Mouse (Mus musculus) limb, embryonic 10.5 days (tissue): ENCODE data around the gene Slc25a39. TPM values are rescaled to one million over a fixed set of nuclear protein-coding genes. Genes with fewer than 3 reads are reported as not detected.

ENCODE experiments used
- DNase-seq: peaks from one replicate; pipeline ENCODE4 v3.0.0-alpha.2; 2017; ENCODE audit warnings: low spot score
- H3K27ac ChIP-seq: fragments of 300-500 bp; sonication (generic); 2 replicates; pipeline ENCODE4 v1.5.1; 2016; ENCODE audit warnings: mild to moderate bottlenecking
- H3K27me3 ChIP-seq: fragments of 300-500 bp; sonication (generic); 2 replicates; pipeline ENCODE4 v1.6.1; 2016; ENCODE audit warnings: low read depth, mild to moderate bottlenecking; ENCODE audit not compliant: poor library complexity, severe bottlenecking
- H3K36me3 ChIP-seq: fragments of 300-500 bp; sonication (generic); 2 replicates; pipeline ENCODE4 v1.6.1; 2016; ENCODE audit warnings: mild to moderate bottlenecking, moderate library complexity
- H3K4me1 ChIP-seq: fragments of 300-500 bp; sonication (generic); 2 replicates; pipeline ENCODE4 v1.6.1; 2016
- H3K4me3 ChIP-seq: fragments of 300-500 bp; sonication (generic); 2 replicates; pipeline ENCODE4 v1.5.1; 2016; ENCODE audit warnings: mild to moderate bottlenecking, moderate library complexity
- H3K9me3 ChIP-seq: fragments of 300-500 bp; sonication (generic); replicated peaks from 2 replicates; pipeline ENCODE4 v1.6.1; 2016; ENCODE audit warnings: mild to moderate bottlenecking
- WGBS: fragments of 180-500 bp; shearing (Covaris S2); methylation state at CpG from one replicate; pipeline ENCODE4 v1.1.7; 2016; 5-methylcytosine and 5-hydroxymethylcytosine counted together
- polyA plus RNA-seq: library from polyadenylated mRNA; unstranded; fragments of >200 nt; fragmentation: Nextera tagmentation; extraction: Ambion mirVana; gene quantifications from 2 replicates; pipeline ENCODE4 v1.2.1, GENCODE M21; 2016

Slc25a39 gene
- polyA plus RNA-seq = 209 and 242 TPM in 2 replicates

GRCm38 (mm10) chr11:102407834-102408215 is at the start of gene Slc25a39:
Gene Slc25a39, minus strand, starts transcription at chr11:102407946.
- Histone ChIP-seq H3K9me3 (no peaks in the 10 kb centered on the region), H3K36me3 (peaks cover 31% of the 10 kb centered on the region), H3K27me3 (no peaks in the 10 kb centered on the region), H3K27ac (peak within 1 kb of the TSS; percentile 92), H3K4me3 (peak within 1 kb of the TSS; percentile 87), H3K4me1 (peaks cover 52% of the 10 kb centered on the region)
- no peak for DNase-seq
- 1% methylated on average over 19 of the region's 19 CpGs for WGBS

GRCm38 (mm10) chr11:102455740-102456396 is 48.1 kb upstream of the Slc25a39 start:
- Histone ChIP-seq H3K36me3 (no peaks in the 10 kb centered on the region), H3K4me1 (peaks cover 30% of the 10 kb centered on the region), H3K27ac (peak overlapping the region; percentile 66; the same call in 1 of the 2 replicates), H3K9me3 (no peaks in the 10 kb centered on the region), H3K27me3 (peaks cover 84% of the 10 kb centered on the region), H3K4me3 (peak overlapping the region; percentile 65)
- peak; percentile 93 for DNase-seq
- WGBS = 1% methylated on average over 40 of the region's 40 CpGs

GRCm38 (mm10) chr11:102453131-102453530 is 45.4 kb upstream of the Slc25a39 start:
- Histone ChIP-seq H3K27ac (no peak overlapping the region), H3K36me3 (no peaks in the 10 kb centered on the region), H3K4me3 (no peak overlapping the region), H3K9me3 (no peaks in the 10 kb centered on the region), H3K4me1 (peaks cover 34% of the 10 kb centered on the region), H3K27me3 (peaks cover 95% of the 10 kb centered on the region)
- no peak for DNase-seq
- WGBS = 18% methylated on average over 10 of the region's 10 CpGs

- peaks cover 45% of the 10 kb centered on the region for H3K4me1 ChIP-seq
- 55% methylated on average over 17 of the region's 17 CpGs for WGBS
- H3K27me3 ChIP-seq = peaks cover 72% of the 10 kb centered on the region
- no peak overlapping the region for H3K4me3 ChIP-seq
- DNase-seq = no peak
- H3K27ac ChIP-seq = no peak overlapping the region
- H3K36me3 ChIP-seq = no peaks in the 10 kb centered on the region
- no peaks in the 10 kb centered on the region for H3K9me3 ChIP-seq
Measured at GRCm38 (mm10) chr11:102449043-102450008, 41.6 kb upstream of the Slc25a39 start.

- WGBS = 15% methylated on average over 8 of the region's 8 CpGs
- H3K36me3 ChIP-seq = peaks cover 9% of the 10 kb centered on the region
- H3K27me3 ChIP-seq = peaks cover 67% of the 10 kb centered on the region
- no peaks in the 10 kb centered on the region for H3K9me3 ChIP-seq
- H3K27ac ChIP-seq = no peak overlapping the region
- peak overlapping the region; percentile 92; the same call in 1 of the 2 replicates for H3K4me3 ChIP-seq
- peaks cover 48% of the 10 kb centered on the region for H3K4me1 ChIP-seq
- DNase-seq = no peak
Measured at GRCm38 (mm10) chr11:102448327-102448726, 40.6 kb upstream of the Slc25a39 start.

GRCm38 (mm10) chr11:102447497-102447896 is 39.8 kb upstream of the Slc25a39 start, which contains the start of gene Fam171a2:
Gene Fam171a2, minus strand, starts transcription at chr11:102447682.
- Histone ChIP-seq H3K4me1 (peaks cover 45% of the 10 kb centered on the region), H3K27me3 (peaks cover 58% of the 10 kb centered on the region)

GRCm38 (mm10) chr11:102446581-102447461 is 39.1 kb upstream of the Slc25a39 start:
- WGBS = under 1% methylated on average over 44 of the region's 49 CpGs
- H3K4me3 ChIP-seq = peak overlapping the region; percentile 92
- no peaks in the 10 kb centered on the region for H3K9me3 ChIP-seq
- peak overlapping the region; percentile 97 for H3K27ac ChIP-seq
- H3K4me1 ChIP-seq = peaks cover 45% of the 10 kb centered on the region
- DNase-seq = peak; percentile 76
- H3K27me3 ChIP-seq = peaks cover 52% of the 10 kb centered on the region
- peaks cover 24% of the 10 kb centered on the region for H3K36me3 ChIP-seq

More at GRCm38 (mm10) chr11:102447497-102447896, 39.8 kb upstream of the Slc25a39 start, which contains the start of gene Fam171a2:
- Histone ChIP-seq H3K9me3 (no peaks in the 10 kb centered on the region), H3K27ac (peak within 1 kb of the TSS; percentile 97), H3K4me3 (peak within 1 kb of the TSS; percentile 92), H3K36me3 (peaks cover 17% of the 10 kb centered on the region)
- peak; percentile 95 for DNase-seq
- under 1% methylated on average over 40 of the region's 40 CpGs for WGBS

- H3K9me3 ChIP-seq = no peaks in the 10 kb centered on the region
- peaks cover 45% of the 10 kb centered on the region for H3K4me1 ChIP-seq
- peaks cover 33% of the 10 kb centered on the region for H3K36me3 ChIP-seq
- H3K27ac ChIP-seq = peak overlapping the region; percentile 97
- peak overlapping the region; percentile 92 for H3K4me3 ChIP-seq
- WGBS = 17% methylated on average over 7 of the region's 7 CpGs
- H3K27me3 ChIP-seq = peaks cover 46% of the 10 kb centered on the region
- DNase-seq = no peak
Measured at GRCm38 (mm10) chr11:102445891-102446361, 38.2 kb upstream of the Slc25a39 start.

- Histone ChIP-seq H3K27me3 (peaks cover 40% of the 10 kb centered on the region), H3K36me3 (peaks cover 39% of the 10 kb centered on the region), H3K27ac (peak overlapping the region; percentile 97; the same call in 1 of the 2 replicates), H3K9me3 (no peaks in the 10 kb centered on the region), H3K4me1 (peaks cover 45% of the 10 kb centered on the region), H3K4me3 (peak overlapping the region; percentile 92)
- no peak for DNase-seq
- WGBS = 15% methylated on average over 10 of the region's 10 CpGs
Measured at GRCm38 (mm10) chr11:102445264-102445890, 37.6 kb upstream of the Slc25a39 start.

GRCm38 (mm10) chr11:102444781-102445180 is 37.0 kb upstream of the Slc25a39 start:
- Histone ChIP-seq H3K27ac (no peak overlapping the region), H3K4me1 (peaks cover 45% of the 10 kb centered on the region), H3K4me3 (peak overlapping the region; percentile 92; the same call in 1 of the 2 replicates), H3K36me3 (peaks cover 44% of the 10 kb centered on the region), H3K27me3 (peaks cover 39% of the 10 kb centered on the region), H3K9me3 (no peaks in the 10 kb centered on the region)
- no peak for DNase-seq
- WGBS = 9% methylated on average over 6 of the region's 6 CpGs

- H3K4me1 ChIP-seq = peaks cover 49% of the 10 kb centered on the region
- H3K36me3 ChIP-seq = peaks cover 49% of the 10 kb centered on the region
- peaks cover 39% of the 10 kb centered on the region for H3K27me3 ChIP-seq
- 76% methylated on average over 3 of the region's 3 CpGs for WGBS
- H3K9me3 ChIP-seq = no peaks in the 10 kb centered on the region
- H3K4me3 ChIP-seq = no peak overlapping the region
- no peak overlapping the region for H3K27ac ChIP-seq
- DNase-seq = no peak
Measured at GRCm38 (mm10) chr11:102444321-102444720, 36.6 kb upstream of the Slc25a39 start.
